24 mouse cellular contexts compared by ENCODE assay signal in the genomic region with DNA sequence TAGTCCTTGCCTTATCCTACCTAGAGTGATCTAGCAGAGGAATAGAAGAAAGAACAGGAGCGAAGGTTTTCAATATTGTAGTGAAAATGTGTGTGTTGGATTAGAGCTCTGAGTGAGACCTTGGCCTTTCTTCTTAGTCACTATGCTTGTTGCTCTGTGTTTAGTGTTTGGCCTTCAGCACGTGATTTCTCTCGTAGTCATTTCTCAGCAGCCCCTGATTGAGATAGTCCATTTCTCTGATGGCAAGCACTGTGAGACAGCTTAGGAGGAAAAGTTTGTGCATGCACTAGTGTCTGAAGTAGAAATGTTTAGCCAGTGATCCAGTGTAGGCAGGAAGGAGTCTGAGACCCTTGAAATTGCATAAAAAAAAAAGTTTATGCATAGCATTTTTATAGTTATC. TPM values are rescaled to one million over a fixed set of nuclear protein-coding genes. Genes with fewer than 3 reads are reported as not detected.
DNase-seq lines count a peak whose midpoint lies in the region; ATAC-seq lines count a peak whose summit lies in the region.
"Had no signal": no experiment of that assay in that cellular context is flagged by ENCODE, and none has a peak within 500 bp of the region (broad histone marks: within the 10 kb centered on the region; RNA-seq: fewer than 3 reads in every experiment).

No protein-coding gene starts in this region.

- WGBS in midbrain, embryonic 16.5 days, result 87% methylated on average over 3 of the region's 3 CpGs

- no peak overlapping the region for H3K4me3 ChIP-seq in midbrain, embryonic 16.5 days (ENCODE audit: low read depth, low read length)
- H3K4me3 ChIP-seq: embryonic facial prominence, embryonic 10.5 days; embryonic facial prominence, embryonic 12.5 days; forebrain, embryonic 13.5 days; forebrain, embryonic 15.5 days had no signal

- H3K27ac ChIP-seq in midbrain, embryonic 16.5 days (ENCODE audit: low read length), result no peak overlapping the region
- H3K27ac ChIP-seq: embryonic facial prominence, embryonic 10.5 days; embryonic facial prominence, embryonic 12.5 days; forebrain, embryonic 13.5 days; forebrain, embryonic 15.5 days had no signal

- no peak for ATAC-seq in midbrain, embryonic 16.5 days
- ATAC-seq: forebrain, embryonic 13.5 days; forebrain, embryonic 15.5 days; forebrain, postnatal 0 days had no signal

- no peaks in the 10 kb centered on the region for H3K9me3 ChIP-seq in midbrain, embryonic 16.5 days (replicated peaks; ENCODE audit: control insufficient read depth, low read length, poor library complexity, severe bottlenecking)
- H3K9me3 ChIP-seq: embryonic facial prominence, embryonic 10.5 days; embryonic facial prominence, embryonic 12.5 days; forebrain, embryonic 13.5 days; forebrain, embryonic 15.5 days had no signal

- no peaks in the 10 kb centered on the region for H3K27me3 ChIP-seq in midbrain, embryonic 16.5 days (ENCODE audit: control insufficient read depth, insufficient read depth, low read depth, low read length)
- H3K27me3 ChIP-seq: embryonic facial prominence, embryonic 12.5 days; forebrain, embryonic 13.5 days; forebrain, embryonic 15.5 days had no signal

- peak; percentile 51 for DNase-seq in adrenal gland, adult 2 months
- no peak for DNase-seq in adrenal gland, postnatal 25 days
- DNase-seq in adrenal gland, postnatal 10 days, result peak; percentile 10
- peak; percentile 8 to 15 for DNase-seq in adrenal gland, postnatal 36 days
- DNase-seq in thymus, postnatal 25 days, result no peak
- DNase-seq: cerebellum, adult 11 months; cerebellum, adult 18-20 months; cerebellum, adult 8-10 months; cerebellum, adult 9-11 months; cerebellum, postnatal 14 days; forebrain, postnatal 0 days had no signal

- H3K36me3 ChIP-seq in midbrain, embryonic 16.5 days (ENCODE audit: control insufficient read depth, insufficient read depth, low read length), result no peaks in the 10 kb centered on the region
- H3K36me3 ChIP-seq: embryonic facial prominence, embryonic 10.5 days; embryonic facial prominence, embryonic 12.5 days; forebrain, embryonic 15.5 days had no signal

- H3K4me1 ChIP-seq in midbrain, embryonic 16.5 days (ENCODE audit: control insufficient read depth, insufficient read depth, low read length), result no peaks in the 10 kb centered on the region
- H3K4me1 ChIP-seq: embryonic facial prominence, embryonic 10.5 days; embryonic facial prominence, embryonic 12.5 days; forebrain, embryonic 13.5 days; forebrain, embryonic 15.5 days had no signal

- no peak overlapping the region for H3K9ac ChIP-seq in midbrain, embryonic 16.5 days (ENCODE audit: low read depth, low read length)
- H3K9ac ChIP-seq: embryonic facial prominence, embryonic 12.5 days; forebrain, embryonic 13.5 days; forebrain, embryonic 15.5 days; forebrain, postnatal 0 days had no signal

- no peak overlapping the region for H3K4me2 ChIP-seq in midbrain, embryonic 16.5 days (ENCODE audit: low read length)
- H3K4me2 ChIP-seq: embryonic facial prominence, embryonic 12.5 days; forebrain, embryonic 13.5 days; forebrain, embryonic 15.5 days had no signal

RNA-seq across cellular contexts. Expression of gene Lipm, which starts 4.1 kb away (rescaled TPM):
- not detected for total RNA-seq in adrenal gland, adult 2 months (2021)
- not detected in 2 replicates for polyA plus RNA-seq in adrenal gland, adult 2 months (2012; rRNA removed)
- not detected in 2 replicates for total RNA-seq in adrenal gland, postnatal 25 days (2021)
- not detected for total RNA-seq in adrenal gland, postnatal 10 days (2021)
- not detected for total RNA-seq in adrenal gland, postnatal 36 days (2021)
- not detected in 2 replicates for polyA plus RNA-seq in midbrain, embryonic 16.5 days (2015; fragmentation: Nextera tagmentation; extraction: Ambion mirVana)
- total RNA-seq: adrenal gland, adult 18-20 months; forebrain, postnatal 0 days; MEL had no signal
- polyA plus RNA-seq: C2C12; embryonic facial prominence, embryonic 10.5 days; forebrain, embryonic 11.5 days; forebrain, embryonic 13.5 days; forebrain, embryonic 15.5 days; forebrain, postnatal 0 days had no signal

RNA-seq across cellular contexts. Expression of gene Lipn, which starts 37.7 kb away (rescaled TPM):
- total RNA-seq in adrenal gland, adult 2 months (2021), result under 1 TPM in 1 of 2 experiments, not detected in 1; 0.69 TPM
- polyA plus RNA-seq in adrenal gland, adult 2 months (2012; rRNA removed), result not detected in 2 replicates
- 0.88 TPM in 1 of 2 replicates, not detected in the other for total RNA-seq in adrenal gland, postnatal 25 days (2021)
- total RNA-seq in adrenal gland, postnatal 10 days (2021), result not detected
- under 1 TPM in 1 of 2 experiments, not detected in 1; 0.59 TPM for total RNA-seq in adrenal gland, postnatal 36 days (2021)
- not detected in 2 replicates for polyA plus RNA-seq in midbrain, embryonic 16.5 days (2015; fragmentation: Nextera tagmentation; extraction: Ambion mirVana)
- total RNA-seq: adrenal gland, adult 18-20 months; ES-E14; forebrain, postnatal 0 days; MEL had no signal
- polyA plus RNA-seq: brain, embryonic 14.5 days; cortical plate, adult 2 months; embryonic facial prominence, embryonic 10.5 days; embryonic facial prominence, embryonic 12.5 days; embryonic facial prominence, embryonic 14.5 days; forebrain, embryonic 11.5 days; forebrain, embryonic 13.5 days; forebrain, embryonic 15.5 days; forebrain, postnatal 0 days had no signal

Comparison
In these comparisons a context has a peak if more than half of its experiments do, and no peak if none do; other contexts are left out.
1. DNase-seq: peak in adrenal gland, adult 2 months (single experiment), adrenal gland, postnatal 10 days (single experiment) and adrenal gland, postnatal 36 days (2 of 2); none in adrenal gland, postnatal 25 days (single experiment) and thymus, postnatal 25 days (single experiment).